Mouse (Mus musculus) intestine, postnatal 0 days (tissue): ENCODE results near the gene Ube2j1. TPM values are rescaled to one million over a fixed set of nuclear protein-coding genes. Genes with fewer than 3 reads are reported as not detected.
A peak's percentile ranks its signal among the peaks of the same experiment; 100 is the strongest.

Experiments used
- ATAC-seq: fragments of 200-750 bp; cut with Nextera tagmentation; 2 replicates; pipeline ENCODE4 v1.8.0; 2017; ENCODE audit warnings: mild to moderate bottlenecking, moderate TSS enrichment, moderate library complexity
- H3K27ac ChIP-seq: fragments of 300-500 bp; sonication (generic); 2 replicates; pipeline ENCODE4 v1.5.1; 2014; ENCODE audit warnings: mild to moderate bottlenecking, low read depth, low read length, moderate library complexity
- H3K27me3 ChIP-seq: fragments of 300-500 bp; sonication (generic); replicated peaks from 2 replicates; pipeline ENCODE4 v1.6.1; 2014; ENCODE audit warnings: low read length, mixed read lengths; ENCODE audit not compliant: control insufficient read depth, insufficient read depth
- H3K36me3 ChIP-seq: fragments of 300-500 bp; sonication (generic); 2 replicates; pipeline ENCODE4 v1.6.1; 2014; ENCODE audit warnings: mild to moderate bottlenecking, moderate library complexity; ENCODE audit not compliant: control insufficient read depth, insufficient read depth
- H3K4me1 ChIP-seq: fragments of 300-500 bp; sonication (generic); replicated peaks from 2 replicates; pipeline ENCODE4 v1.6.1; 2014; ENCODE audit warnings: antibody characterized with exemption, low read length, mixed read lengths; ENCODE audit not compliant: control insufficient read depth, insufficient read depth
- H3K4me2 ChIP-seq: fragments of 300-500 bp; sonication (generic); replicated peaks from 2 replicates; pipeline ENCODE4 v1.6.1; 2014; ENCODE audit warnings: low read depth, mild to moderate bottlenecking, moderate library complexity
- H3K4me3 ChIP-seq: fragments of 300-500 bp; sonication (generic); 2 replicates; pipeline ENCODE4 v1.5.1; 2014; ENCODE audit warnings: low read depth, low read length
- H3K9ac ChIP-seq: fragments of 300-500 bp; sonication (generic); 2 replicates; pipeline ENCODE4 v1.6.1; 2014; ENCODE audit warnings: mild to moderate bottlenecking, low read depth, low read length
- H3K9me3 ChIP-seq: fragments of 300-500 bp; sonication (generic); 2 replicates; pipeline ENCODE4 v1.6.1; 2016; ENCODE audit warnings: mixed run types; ENCODE audit not compliant: control insufficient read depth
- CTCF ChIP-seq: sonication (generic); IDR thresholded peaks from 2 replicates; pipeline ENCODE4 v1.5.1; 2016; ENCODE audit warnings: low read depth, mild to moderate bottlenecking, control low read depth, antibody characterized with exemption, moderate library complexity
- WGBS: fragments of 180-500 bp; shearing (Covaris S2); extraction: QIAGEN DNeasy Blood & Tissue Kit; methylation state at CpG from one replicate; pipeline ENCODE4 v1.1.7; 2014; 5-methylcytosine and 5-hydroxymethylcytosine counted together
- polyA plus RNA-seq: library from polyadenylated mRNA; unstranded; fragments of >200 nt; fragmentation: Nextera tagmentation; extraction: Ambion mirVana; gene quantifications from 2 replicates; pipeline ENCODE4 v1.2.1, GENCODE M21; 2015

The Ube2j1 gene
- 33.3 and 36.8 TPM in 2 replicates for polyA plus RNA-seq

GRCm38 (mm10) chr4:33031195-33031960, at the start of gene Ube2j1:
Gene Ube2j1 (plus strand): TSS chr4:33031416.
- Histone ChIP-seq H3K9ac (peak within 1 kb of the TSS; percentile 95), H3K36me3 (0 out of 2 replicates have a peak, but pooled peaks cover 9% of the 10 kb centered on the region), H3K27ac (peak within 1 kb of the TSS; percentile 99), H3K27me3 (no peaks in the 10 kb centered on the region), H3K4me1 (0 out of 2 replicates have a peak, but pooled peaks cover 4% of the 10 kb centered on the region), H3K4me3 (peak within 1 kb of the TSS; percentile 84), H3K4me2 (peak within 1 kb of the TSS; percentile 83), H3K9me3 (no peaks in the 10 kb centered on the region)
- no peak for TF ChIP-seq CTCF
- under 1% methylated on average over 120 of the region's 123 CpGs for WGBS
- peak; percentile 100 for ATAC-seq

- Histone ChIP-seq H3K9ac (no peak overlapping the region), H3K27me3 (no peaks in the 10 kb centered on the region), H3K27ac (peak overlapping the region; percentile 50), H3K4me2 (peak overlapping the region; percentile 99), H3K36me3 (no peaks in the 10 kb centered on the region), H3K4me3 (no peak overlapping the region), H3K9me3 (no peaks in the 10 kb centered on the region), H3K4me1 (no peaks in the 10 kb centered on the region)
- 3% methylated on average over 5 of the region's 5 CpGs for WGBS
- ATAC-seq: no peak
- no peak for TF ChIP-seq CTCF
Measured at GRCm38 (mm10) chr4:32981617-32982016, 49.6 kb upstream of the Ube2j1 start.

GRCm38 (mm10) chr4:32982041-32982715, 49.0 kb upstream of the Ube2j1 start:
- 0 out of 2 replicates have a peak, but pooled peaks have one; percentile 3 for ATAC-seq
- H3K9me3 ChIP-seq: no peaks in the 10 kb centered on the region
- H3K4me2 ChIP-seq: peak overlapping the region; percentile 99
- no peak for TF ChIP-seq CTCF
- WGBS: 5% methylated on average over 15 of the region's 15 CpGs
- peak overlapping the region; percentile 87 for H3K4me3 ChIP-seq
- no peaks in the 10 kb centered on the region for H3K27me3 ChIP-seq
- peak overlapping the region; percentile 86 for H3K27ac ChIP-seq
- H3K9ac ChIP-seq: 0 out of 2 replicates have a peak overlapping the region, but pooled peaks have one; percentile 83
- no peaks in the 10 kb centered on the region for H3K36me3 ChIP-seq
- H3K4me1 ChIP-seq: 0 out of 2 replicates have a peak, but pooled peaks cover 3% of the 10 kb centered on the region

- peak within 1 kb of the TSS; percentile 87 for H3K4me3 ChIP-seq
- peak within 1 kb of the TSS; percentile 86 for H3K27ac ChIP-seq
- 0 out of 2 replicates have a peak, but pooled peaks cover 3% of the 10 kb centered on the region for H3K4me1 ChIP-seq
- peak within 1 kb of the TSS; percentile 83 for H3K9ac ChIP-seq
- no peaks in the 10 kb centered on the region for H3K36me3 ChIP-seq
- no peaks in the 10 kb centered on the region for H3K27me3 ChIP-seq
- no peaks in the 10 kb centered on the region for H3K9me3 ChIP-seq
- peak within 1 kb of the TSS; percentile 99 for H3K4me2 ChIP-seq
- under 1% methylated on average over 18 of the region's 18 CpGs for WGBS
- peak; percentile 50 for ATAC-seq
- no peak for TF ChIP-seq CTCF
Measured at GRCm38 (mm10) chr4:32982716-32983175, 48.5 kb upstream of the Ube2j1 start, which contains the start of gene Rragd. Gene Rragd (plus strand): TSS chr4:32983037.

GRCm38 (mm10) chr4:32983176-32984155, 47.8 kb upstream of the Ube2j1 start:
- Histone ChIP-seq H3K36me3 (no peaks in the 10 kb centered on the region), H3K9ac (peak overlapping the region; percentile 83), H3K27me3 (no peaks in the 10 kb centered on the region), H3K4me1 (0 out of 2 replicates have a peak, but pooled peaks cover 3% of the 10 kb centered on the region), H3K4me3 (peak overlapping the region; percentile 87), H3K4me2 (peak overlapping the region; percentile 99), H3K9me3 (no peaks in the 10 kb centered on the region), H3K27ac (peak overlapping the region; percentile 86)
- ATAC-seq: peak; percentile 73
- under 1% methylated on average over 81 of the region's 94 CpGs for WGBS
- peak; percentile 22; the same call in 1 of the 2 replicates for TF ChIP-seq CTCF
